Mouse (Mus musculus) bone marrow macrophage, adult 2 months (primary cell): ENCODE data around the gene Cpeb1. TPM values are rescaled to one million over a fixed set of nuclear protein-coding genes. Genes with fewer than 3 reads are reported as not detected.

Source experiments
- H3K27ac ChIP-seq: 2 replicates; pipeline ENCODE4 v1.5.1; 2012; ENCODE audit warnings: low read depth, low read length; ENCODE audit not compliant: insufficient read depth
- H3K4me1 ChIP-seq: 2 replicates; pipeline ENCODE4 v1.6.1; 2012; ENCODE audit warnings: low read length; ENCODE audit not compliant: control insufficient read depth, insufficient read depth
- H3K4me3 ChIP-seq: 2 replicates; pipeline ENCODE4 v1.5.1; 2012; ENCODE audit warnings: mild to moderate bottlenecking, low read length, moderate library complexity; ENCODE audit not compliant: insufficient read depth
- CTCF ChIP-seq: IDR thresholded peaks from 2 replicates; pipeline ENCODE4 v1.5.1; 2012; ENCODE audit warnings: low read depth, mild to moderate bottlenecking, low read length, moderate library complexity
- POLR2A ChIP-seq: IDR thresholded peaks from 2 replicates; pipeline ENCODE4 v1.6.1; 2012; ENCODE audit warnings: mild to moderate bottlenecking, low read depth, low read length, borderline replicate concordance
- polyA plus RNA-seq: library from polyadenylated mRNA; stranded (reverse); fragments of >200 nt; gene quantifications from 2 replicates; pipeline ENCODE4 v1.2.4, GENCODE M21; 2012; ENCODE audit not compliant: missing spikeins, insufficient read depth, insufficient read length

The Cpeb1 gene
- polyA plus RNA-seq, 1 experiment: 0.97 TPM

DNA sequence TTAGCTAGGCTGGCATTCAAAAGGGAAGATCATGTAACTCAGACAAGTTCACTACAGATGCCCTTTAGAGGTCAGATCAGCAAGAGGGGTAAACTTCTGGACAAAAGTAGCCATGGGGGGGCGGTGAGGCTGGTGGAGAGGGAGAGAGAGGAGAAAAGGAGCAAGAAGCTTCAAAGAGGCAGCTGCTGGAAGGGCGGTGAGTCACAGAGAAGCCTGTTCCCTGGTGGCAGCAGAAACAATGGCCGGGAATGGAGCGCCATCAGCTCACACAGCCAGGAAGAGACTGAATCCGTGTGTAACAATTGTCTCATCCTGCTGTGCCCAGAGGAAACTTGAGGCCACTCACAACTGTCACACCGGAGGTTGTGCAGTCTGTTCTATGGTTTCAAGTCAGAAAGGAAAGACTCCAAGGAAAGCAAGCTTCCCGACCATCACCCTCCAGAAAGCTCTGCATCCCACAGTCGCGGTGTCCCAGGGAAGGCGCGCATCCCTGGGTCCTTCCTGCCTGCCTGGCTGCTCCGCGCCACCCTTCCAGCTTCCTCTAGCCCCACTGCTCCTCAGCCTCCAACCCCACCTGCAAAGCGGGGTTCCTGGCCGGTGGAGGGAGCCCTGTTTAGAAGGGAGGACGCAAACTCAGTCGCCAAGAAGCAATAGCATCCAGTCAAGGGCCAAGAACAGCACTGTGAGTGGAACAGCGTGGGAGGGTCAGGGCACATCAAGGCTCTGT lies 119.4 kb downstream of the Cpeb1 start:
- TF ChIP-seq CTCF (no peak), POLR2A (no peak)
- Histone ChIP-seq H3K27ac (no peak overlapping the region), H3K4me3 (no peak overlapping the region), H3K4me1 (no peaks in the 10 kb centered on the region)

DNA sequence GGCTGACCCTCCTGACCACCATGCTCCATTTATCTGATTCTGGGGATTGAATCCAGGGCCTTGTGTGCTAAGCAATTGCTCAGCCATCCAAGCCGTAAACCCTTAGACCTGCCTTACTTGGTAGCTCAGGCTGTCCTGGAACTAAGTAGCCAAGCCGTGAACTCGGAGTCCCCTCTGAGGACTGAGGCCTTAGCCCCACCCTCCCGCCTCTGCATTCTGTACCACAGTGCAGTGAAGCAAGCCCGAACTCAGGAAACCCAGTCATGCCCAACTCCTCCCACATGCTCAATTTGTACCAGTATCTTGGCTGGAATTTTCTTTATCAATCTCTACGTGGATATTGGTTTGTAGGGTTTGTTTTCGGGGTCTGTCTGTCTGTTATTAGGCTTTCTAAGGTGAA lies 123.4 kb downstream of the Cpeb1 start:
- Histone ChIP-seq H3K4me3 (no peak overlapping the region), H3K27ac (no peak overlapping the region), H3K4me1 (peaks cover 7% of the 10 kb centered on the region)
- TF ChIP-seq CTCF (no peak), POLR2A (no peak)

DNA sequence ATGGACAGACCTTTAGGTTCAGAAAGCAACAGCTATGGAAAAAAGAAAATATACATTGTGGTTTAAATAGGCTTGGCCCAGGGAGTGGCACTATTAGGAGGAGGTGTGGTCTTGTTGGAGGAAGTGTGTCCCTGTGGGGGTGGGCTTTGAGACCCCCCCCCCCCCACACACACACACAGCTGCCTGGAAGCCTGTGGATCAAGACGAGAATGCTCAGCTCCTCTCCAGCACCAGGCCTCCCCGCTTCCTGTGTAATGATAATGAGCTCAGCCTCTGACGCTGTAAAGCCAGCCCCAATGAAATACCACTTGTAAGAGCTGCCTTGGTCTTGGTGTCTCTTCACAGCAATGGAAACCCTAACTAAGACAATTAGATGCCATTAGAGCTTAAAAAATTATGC lies 124.5 kb downstream of the Cpeb1 start:
- no peak overlapping the region for H3K27ac ChIP-seq
- peaks cover 7% of the 10 kb centered on the region for H3K4me1 ChIP-seq
- TF ChIP-seq CTCF (no peak), POLR2A (no peak)
- no peak overlapping the region for H3K4me3 ChIP-seq

DNA sequence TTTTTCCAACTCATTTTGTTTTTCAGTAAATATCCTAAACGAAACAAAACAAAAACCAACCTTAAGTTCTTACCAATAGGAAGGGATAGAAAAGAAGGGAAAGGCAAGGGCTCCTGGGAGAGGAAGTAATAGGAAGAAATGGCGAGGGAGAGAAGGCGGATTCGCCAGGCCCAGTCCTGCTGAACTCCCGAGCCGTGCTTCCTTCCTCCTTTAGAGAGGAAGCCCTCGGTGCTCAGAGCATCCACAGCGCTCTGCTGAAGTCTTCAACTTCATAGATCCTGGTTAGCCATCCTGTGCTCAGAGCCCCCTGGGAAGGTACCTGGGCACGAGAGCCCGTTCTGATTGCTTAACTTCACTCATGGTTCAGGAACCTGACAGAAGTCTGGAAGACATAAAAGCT lies 127.6 kb downstream of the Cpeb1 start:
- H3K27ac ChIP-seq: no peak overlapping the region
- TF ChIP-seq POLR2A (no peak), CTCF (no peak)
- H3K4me3 ChIP-seq: no peak overlapping the region
- peaks cover 7% of the 10 kb centered on the region for H3K4me1 ChIP-seq

DNA sequence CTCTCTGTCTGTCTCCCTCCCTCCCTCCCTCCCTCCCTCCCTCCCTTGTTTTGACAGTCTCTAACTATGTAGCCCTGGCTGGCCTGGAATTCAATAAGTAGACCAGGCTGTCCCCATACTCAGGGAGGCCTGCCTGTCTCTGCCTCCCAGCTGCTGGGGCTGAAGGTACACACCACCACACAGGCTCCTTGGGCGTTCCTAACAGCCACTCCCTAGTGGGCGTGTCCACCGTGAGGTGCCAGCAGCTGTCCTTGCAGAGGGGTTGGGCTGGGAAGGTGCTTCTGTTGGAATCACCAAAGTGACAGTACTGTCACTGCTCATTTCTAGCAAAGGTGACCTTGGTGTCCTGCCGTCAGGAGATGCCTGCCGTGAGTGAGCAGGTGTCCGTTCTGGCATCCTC lies 128.4 kb downstream of the Cpeb1 start:
- Histone ChIP-seq H3K4me3 (no peak overlapping the region), H3K4me1 (peaks cover 7% of the 10 kb centered on the region), H3K27ac (no peak overlapping the region)
- no peak for TF ChIP-seq CTCF
- TF ChIP-seq POLR2A: no peak

DNA sequence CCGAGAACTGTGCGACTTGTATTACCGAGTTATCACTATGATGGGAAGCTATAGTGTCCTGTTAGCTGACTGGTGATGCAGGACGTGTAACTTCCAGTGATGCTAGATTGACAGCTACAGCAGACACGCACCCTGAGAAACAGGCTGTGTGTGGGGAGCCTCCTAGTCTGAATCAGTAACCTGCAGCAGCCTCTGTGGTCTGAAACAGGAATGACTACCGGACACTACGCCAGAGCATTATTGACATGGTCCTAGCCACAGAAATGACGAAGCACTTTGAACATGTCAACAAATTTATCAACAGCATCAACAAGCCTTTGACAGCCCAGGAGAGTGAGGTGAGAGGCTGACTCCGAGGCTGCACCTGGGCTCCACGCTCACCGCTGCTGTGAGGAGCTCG lies 129.2 kb downstream of the Cpeb1 start:
- Histone ChIP-seq H3K4me3 (no peak overlapping the region), H3K4me1 (peaks cover 7% of the 10 kb centered on the region), H3K27ac (no peak overlapping the region)
- TF ChIP-seq POLR2A: no peak
- TF ChIP-seq CTCF: no peak

DNA sequence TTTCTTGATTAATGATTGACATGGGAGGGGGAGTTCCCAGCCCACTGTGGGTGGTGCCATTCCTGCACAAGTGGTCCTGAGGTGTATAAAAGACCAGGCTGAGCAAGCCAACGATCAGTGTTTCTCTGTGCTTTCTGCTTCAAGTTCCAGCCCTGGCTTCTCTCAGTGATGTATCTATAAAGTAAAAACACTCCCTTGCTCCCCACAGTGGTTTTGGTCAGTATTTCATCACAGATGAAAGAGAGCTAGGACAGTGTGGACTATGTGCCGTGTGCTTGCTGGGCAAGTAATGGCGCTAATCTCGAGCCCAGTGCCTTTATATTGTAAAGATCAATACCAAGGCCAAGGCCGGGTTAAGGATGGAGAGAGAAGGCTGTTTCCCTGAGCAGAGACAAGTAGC lies 133.5 kb downstream of the Cpeb1 start:
- Histone ChIP-seq H3K4me1 (peaks cover 14% of the 10 kb centered on the region), H3K27ac (no peak overlapping the region), H3K4me3 (no peak overlapping the region)
- TF ChIP-seq POLR2A: no peak
- TF ChIP-seq CTCF: no peak

DNA sequence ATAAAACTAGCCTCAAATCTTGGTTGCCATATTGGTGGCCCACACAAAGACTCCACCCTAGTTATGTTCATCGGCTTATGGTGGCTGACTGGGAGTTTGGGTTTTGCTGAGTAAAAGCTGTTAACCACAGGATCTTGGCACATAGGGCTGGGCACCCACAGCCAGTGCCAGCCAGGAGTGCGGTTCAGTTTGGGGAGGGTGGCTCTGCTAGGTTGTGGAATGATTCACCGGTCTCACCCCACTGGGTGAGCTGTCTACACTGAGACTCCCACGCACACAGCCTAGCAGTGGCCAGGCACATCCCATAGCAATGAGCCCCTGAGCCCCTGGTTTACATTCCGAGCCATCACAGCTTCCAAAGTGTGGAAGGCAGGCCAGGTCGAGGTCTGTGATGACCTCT lies 135.5 kb downstream of the Cpeb1 start:
- no peak overlapping the region for H3K4me3 ChIP-seq
- H3K27ac ChIP-seq: no peak overlapping the region
- H3K4me1 ChIP-seq: peaks cover 14% of the 10 kb centered on the region
- TF ChIP-seq POLR2A (no peak), CTCF (no peak)

DNA sequence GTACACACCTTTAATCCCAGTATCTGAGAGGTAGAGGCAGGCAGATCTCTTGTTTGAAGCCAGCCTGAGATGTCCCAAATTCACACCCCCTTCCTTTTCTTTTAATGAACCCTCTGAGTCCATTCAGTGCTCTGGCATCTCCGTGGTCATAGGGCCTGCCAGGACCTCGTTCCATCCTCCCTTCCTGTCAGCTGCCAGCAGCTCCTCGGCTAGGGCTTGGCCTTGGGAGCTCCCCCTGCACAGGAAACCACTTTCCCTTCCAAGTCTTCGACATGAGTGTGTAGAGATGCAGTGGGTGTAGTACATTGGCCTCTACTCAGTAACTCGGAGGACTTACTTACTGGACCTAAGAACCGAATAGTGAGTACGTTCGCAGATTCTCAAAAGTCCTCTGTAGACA lies 139.7 kb downstream of the Cpeb1 start:
- H3K4me3 ChIP-seq: no peak overlapping the region
- no peak overlapping the region for H3K27ac ChIP-seq
- peaks cover 14% of the 10 kb centered on the region for H3K4me1 ChIP-seq
- TF ChIP-seq CTCF: no peak
- TF ChIP-seq POLR2A: no peak

DNA sequence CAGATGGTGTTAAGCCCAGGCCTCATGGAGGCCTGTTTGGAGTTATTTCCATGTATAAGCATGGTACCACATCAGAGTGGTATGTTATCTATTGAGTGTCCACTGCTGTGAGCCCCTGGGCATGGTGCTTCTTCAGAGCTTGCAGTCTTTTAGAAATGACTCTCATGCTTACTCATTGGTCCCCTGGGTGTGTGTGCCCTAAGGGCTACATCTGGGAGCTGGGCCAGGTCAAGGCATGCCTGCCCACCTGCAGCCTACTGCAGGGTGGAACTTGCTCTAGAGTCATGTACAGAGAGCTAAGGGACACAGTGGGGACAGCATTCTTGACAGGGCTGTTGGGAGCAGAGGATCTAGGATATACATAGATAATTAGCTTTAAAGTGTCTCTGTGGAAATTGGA lies 143.7 kb downstream of the Cpeb1 start:
- H3K4me1 ChIP-seq: peaks cover 13% of the 10 kb centered on the region

More for the DNA sequence above, 143.7 kb downstream of the Cpeb1 start:
- H3K27ac ChIP-seq: no peak overlapping the region
- no peak overlapping the region for H3K4me3 ChIP-seq
- no peak for TF ChIP-seq POLR2A
- no peak for TF ChIP-seq CTCF
